Mouse (Mus musculus) heart, postnatal 25 days (tissue): ENCODE measurements around the gene Pawr. TPM values are rescaled to one million over a fixed set of nuclear protein-coding genes. Genes with fewer than 3 reads are reported as not detected.

Experiments used
- DNase-seq: peaks from one replicate; pipeline ENCODE4 v3.0.0; 2022; ENCODE audit warnings: low spot score
- intact Hi-C: fragments of 180-260 bp; cut with DNase I; formaldehyde crosslinking; loops from one replicate; pipeline ENCODE4 v1.15.1; 2025
- total RNA-seq, 2 experiments: library from RNA; stranded (reverse); gene quantifications; 2 replicates each; pipeline ENCODE4 v1.2.3; 2021

Gene Pawr
- total RNA-seq: 1 to 10 TPM; 3.0 to 3.2 TPM

GRCm38 (mm10) chr10:108331784-108332561 is at the start of gene Pawr:
Gene Pawr (plus strand): TSS chr10:108332121.
- DNase-seq: peak; percentile 23
- intact Hi-C loops: loop anchor here (5.0 kb wide), 1 partner anchor 115 kb away; no protein-coding TSS in a partner anchor

GRCm38 (mm10) chr10:108282351-108282750 is 49.6 kb upstream of the Pawr start:
- no peak for DNase-seq
- intact Hi-C loops: no loop called here

GRCm38 (mm10) chr10:108283418-108283817 is 48.5 kb upstream of the Pawr start:
- intact Hi-C loops: no loop called here
- no peak for DNase-seq

GRCm38 (mm10) chr10:108283837-108284236 is 48.1 kb upstream of the Pawr start:
- no peak for DNase-seq
- intact Hi-C loops: no loop called here

GRCm38 (mm10) chr10:108284445-108284844 is 47.5 kb upstream of the Pawr start:
- intact Hi-C loops: no loop called here
- DNase-seq: no peak

- intact Hi-C loops: no loop called here
- DNase-seq: no peak
These were observed 46.9 kb upstream of the Pawr start for GRCm38 (mm10) chr10:108284977-108285376.

- DNase-seq: no peak
- intact Hi-C loops: no loop called here
These were observed 45.1 kb upstream of the Pawr start for GRCm38 (mm10) chr10:108286658-108287437.

GRCm38 (mm10) chr10:108287438-108287801 is 44.5 kb upstream of the Pawr start:
- intact Hi-C loops: no loop called here
- DNase-seq: no peak

GRCm38 (mm10) chr10:108290046-108290445 is 41.9 kb upstream of the Pawr start:
- no peak for DNase-seq
- intact Hi-C loops: no loop called here

GRCm38 (mm10) chr10:108291688-108292471 is 40.0 kb upstream of the Pawr start:
- DNase-seq: no peak
- intact Hi-C loops: no loop called here

- intact Hi-C loops: no loop called here
- no peak for DNase-seq
These were observed 39.3 kb upstream of the Pawr start for GRCm38 (mm10) chr10:108292651-108293050.

- no peak for DNase-seq
- intact Hi-C loops: no loop called here
These were observed 38.2 kb upstream of the Pawr start for GRCm38 (mm10) chr10:108293620-108294195.

GRCm38 (mm10) chr10:108294766-108295165 is 37.2 kb upstream of the Pawr start:
- DNase-seq: no peak
- intact Hi-C loops: no loop called here

GRCm38 (mm10) chr10:108296446-108296845 is 35.5 kb upstream of the Pawr start:
- DNase-seq: no peak
- intact Hi-C loops: no loop called here

- intact Hi-C loops: no loop called here
- no peak for DNase-seq
These were observed 33.7 kb upstream of the Pawr start for GRCm38 (mm10) chr10:108298261-108298660.

GRCm38 (mm10) chr10:108298841-108299545 is 32.9 kb upstream of the Pawr start:
- no peak for DNase-seq
- intact Hi-C loops: no loop called here

GRCm38 (mm10) chr10:108299828-108300227 is 32.1 kb upstream of the Pawr start:
- intact Hi-C loops: loop anchor here (1.0 to 5.0 kb wide), 2 partner anchors 146 to 237 kb away; no protein-coding TSS in a partner anchor
- DNase-seq: no peak

GRCm38 (mm10) chr10:108300843-108301242 is 31.1 kb upstream of the Pawr start:
- intact Hi-C loops: loop anchor here (1.0 to 5.0 kb wide), 2 partner anchors 145 to 236 kb away; no protein-coding TSS in a partner anchor
- DNase-seq: peak; percentile 29

GRCm38 (mm10) chr10:108307772-108308171 is 24.1 kb upstream of the Pawr start:
- no peak for DNase-seq
- intact Hi-C loops: no loop called here
